Mouse (Mus musculus): ENCODE data around the gene Dusp1. TPM values are rescaled to one million over a fixed set of nuclear protein-coding genes. Genes with fewer than 3 reads are reported as not detected.

Dusp1 gene
- 844 TPM for polyA plus RNA-seq (2017; shearing (Covaris generic))

DNA sequence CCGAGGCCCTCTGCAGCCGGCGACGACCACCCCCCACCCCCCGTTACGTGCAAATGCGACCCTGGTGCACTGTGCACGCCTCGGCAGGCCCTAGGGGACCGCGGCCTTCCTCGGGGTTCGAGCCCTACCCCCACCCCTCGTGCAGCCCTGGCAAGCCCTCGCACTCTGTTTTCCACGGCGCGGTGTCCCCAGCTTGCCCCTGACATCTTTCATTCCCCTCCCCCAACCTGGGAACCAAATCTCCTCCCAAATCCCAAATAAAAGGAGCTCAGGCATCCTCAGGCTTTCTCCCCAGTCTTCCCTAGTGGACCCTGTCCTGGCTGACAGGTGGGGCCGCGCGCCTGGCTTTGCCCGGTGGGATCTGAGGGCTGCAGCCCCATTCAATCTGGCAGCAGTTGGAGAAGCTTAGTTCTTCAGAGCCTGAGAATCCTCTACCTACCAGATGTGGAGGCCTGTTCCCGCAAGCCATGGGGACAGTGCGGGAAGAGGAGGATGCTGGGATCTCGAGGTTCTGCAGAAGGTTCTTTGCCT lies at the start of gene Dusp1:
Gene Dusp1 (minus strand): TSS at position 478 of the 531 bp plus-strand sequence.

DNA sequence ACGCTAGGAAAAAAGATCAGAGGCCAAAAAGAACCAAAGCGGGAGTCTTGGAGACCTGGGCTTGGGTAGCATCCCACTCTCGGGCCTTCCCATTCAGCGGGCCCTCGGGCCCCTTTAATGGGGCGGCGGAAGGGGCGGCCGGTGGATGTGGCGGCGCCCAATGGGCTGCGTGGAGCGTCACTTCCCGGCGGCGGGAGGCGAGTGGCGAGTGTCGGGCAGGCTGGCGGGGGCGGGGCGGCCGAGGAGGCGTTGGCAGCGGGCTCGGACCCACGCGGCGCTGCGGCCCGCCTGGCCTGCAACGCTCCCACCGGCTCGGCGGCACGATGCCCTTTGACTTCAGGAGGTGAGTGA lies 663 bp downstream of the Dusp1 start, which contains the start of gene Ergic1:
Gene Ergic1 (plus strand): TSS at position 200 of the 351 bp plus-strand sequence.

Other genes starting within 250 kb of the Dusp1 start
- 0.10 TPM for gene Neurl1b, start 147.3 kb downstream of the Dusp1 start, polyA plus RNA-seq (2017; shearing (Covaris generic))
- gene Ergic1, start 639 bp downstream of the Dusp1 start, polyA plus RNA-seq (2017; shearing (Covaris generic)) = 33.2 TPM
- gene Atp6v0e, start 101.1 kb upstream of the Dusp1 start, polyA plus RNA-seq (2017; shearing (Covaris generic)) = 316 TPM
- gene Crebrf, start 153.5 kb upstream of the Dusp1 start, polyA plus RNA-seq (2017; shearing (Covaris generic)) = 135 TPM
- 14.4 TPM for gene Bnip1, start 218.9 kb upstream of the Dusp1 start, polyA plus RNA-seq (2017; shearing (Covaris generic))

All from effector memory CD4-positive, alpha-beta T cell, adult 7 months (primary cell).